Mouse (Mus musculus) c-Kit-positive CD71-negative TER-119-negative erythroid progenitor cells, embryonic 14.5 days (primary cell): ENCODE results near the gene Mtf1.

Experiments
- DNase-seq: peaks from one replicate; pipeline ENCODE4 v3.0.0-alpha.2; 2013; ENCODE audit warnings: low read depth

Mtf1 gene

DNA sequence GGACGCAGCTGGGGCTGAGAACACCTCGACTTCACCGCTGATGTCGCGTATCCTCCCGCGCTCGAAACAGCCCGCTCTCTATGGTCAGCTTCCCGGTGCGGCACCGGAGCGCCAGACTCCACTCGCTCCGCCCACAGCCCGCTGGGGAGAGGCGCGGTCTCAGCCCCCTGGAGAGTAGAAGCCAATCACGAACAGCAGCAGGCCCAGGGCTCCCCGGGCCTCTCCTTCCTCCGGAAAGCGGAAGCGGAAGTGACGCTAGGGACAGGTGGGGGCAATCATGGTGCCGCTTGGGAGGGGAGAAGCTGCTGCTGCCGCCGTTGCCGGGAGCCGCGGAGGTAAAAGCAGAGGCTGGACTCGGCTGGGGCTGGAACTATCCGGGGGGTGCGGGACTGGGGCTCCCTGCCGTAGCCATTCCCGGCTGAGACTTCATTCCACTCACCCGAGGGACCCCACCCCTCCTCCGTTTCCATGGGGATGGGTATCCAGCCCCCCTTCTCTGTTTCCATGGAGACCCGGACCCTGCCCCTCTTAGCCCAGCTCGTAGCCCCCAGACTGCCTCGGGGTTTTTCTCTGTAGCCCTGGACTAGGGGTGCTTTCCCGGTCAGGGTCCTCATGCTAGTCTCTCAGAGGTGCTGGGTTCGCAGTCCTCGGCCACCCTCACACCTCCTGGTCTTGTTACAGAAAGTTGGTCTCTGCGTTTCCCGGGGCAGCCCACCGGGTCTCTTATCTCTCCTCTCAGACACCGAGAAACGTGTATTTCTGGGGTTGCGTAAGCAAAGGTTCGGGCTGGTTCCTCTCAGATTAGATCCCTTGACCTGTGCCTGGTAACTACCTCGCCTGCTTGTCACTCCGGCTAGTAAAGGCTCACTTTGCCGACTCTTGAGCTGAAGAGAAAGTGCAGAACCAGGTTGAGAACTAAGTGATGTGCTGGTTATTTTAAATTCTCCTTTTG is 681 bp downstream of the Mtf1 start:
- peak; percentile 97 for DNase-seq

DNA sequence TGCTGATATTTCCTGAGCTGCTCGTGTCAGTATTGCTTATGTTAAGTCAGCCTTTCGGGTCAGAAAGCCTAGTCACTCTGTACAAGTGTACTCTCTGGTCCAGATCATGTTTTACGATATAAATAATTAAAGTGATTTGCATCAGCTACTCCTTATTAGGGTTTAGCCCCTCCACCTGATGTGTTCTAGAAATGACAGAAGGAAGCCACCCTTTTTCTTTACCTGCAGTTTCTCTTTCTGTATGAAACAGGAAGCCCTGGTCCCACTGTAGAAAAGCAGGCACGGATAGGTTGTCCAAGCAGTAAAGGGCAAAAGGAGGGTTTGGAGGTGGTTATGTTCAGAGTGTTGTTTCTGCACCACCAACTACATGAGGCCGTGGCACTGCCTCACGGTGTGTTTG is 1.5 kb downstream of the Mtf1 start:
- DNase-seq, result no peak

DNA sequence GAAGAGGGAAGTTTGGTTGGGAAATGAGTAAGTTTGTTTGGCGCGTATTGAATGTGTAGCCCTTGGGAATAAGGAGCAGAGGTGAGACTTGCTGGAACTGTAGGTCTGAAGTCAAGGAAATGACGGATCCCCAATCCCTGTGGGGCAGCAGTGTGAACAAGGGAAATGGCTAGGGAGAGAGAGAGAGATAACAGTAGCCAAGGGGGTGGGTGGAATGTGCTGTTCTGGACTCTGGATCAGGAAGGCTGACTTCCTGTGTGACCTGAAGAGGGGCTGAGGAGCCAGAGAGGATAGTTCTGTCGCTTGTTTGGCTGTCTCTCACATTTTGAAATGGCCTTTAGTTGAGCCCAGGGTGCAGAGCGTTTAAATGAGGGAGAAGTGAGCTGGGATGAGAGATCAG is 6.6 kb downstream of the Mtf1 start:
- DNase-seq, result no peak

DNA sequence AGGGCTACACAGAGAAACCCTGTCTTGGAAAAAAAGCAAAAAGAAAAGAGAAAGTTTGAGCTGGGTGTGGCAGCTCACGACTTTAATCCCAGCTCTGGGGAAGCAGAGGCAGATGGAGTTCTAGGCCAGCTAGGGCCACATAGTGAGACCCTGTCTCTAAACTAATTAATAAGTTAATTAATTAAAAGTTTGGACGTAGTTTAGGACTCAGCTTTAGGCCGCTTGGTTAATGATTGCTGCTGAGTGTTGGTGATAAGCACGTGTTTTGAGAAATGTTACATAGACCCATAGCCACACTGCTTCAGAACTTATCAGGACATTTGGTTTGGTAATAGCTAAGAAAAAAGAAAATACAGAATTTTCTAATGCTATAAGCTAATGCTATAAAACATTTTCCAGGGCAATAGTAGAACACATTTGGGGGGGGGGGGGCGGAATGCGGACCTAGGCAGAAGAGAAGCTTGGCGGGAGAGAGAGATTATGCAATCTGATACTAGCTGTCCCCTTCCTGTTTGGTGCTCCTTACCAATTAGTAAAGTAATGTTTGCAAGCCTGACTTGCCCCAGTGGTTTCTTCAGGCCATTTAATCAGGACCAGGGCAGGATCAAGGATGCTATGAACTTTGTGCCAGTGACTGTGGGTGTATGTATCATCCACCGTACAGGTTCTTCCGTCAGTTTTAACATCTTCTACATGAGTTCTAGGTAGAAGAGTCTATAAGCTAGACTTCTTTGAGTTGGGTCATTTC is 7.4 kb downstream of the Mtf1 start:
- no peak for DNase-seq

DNA sequence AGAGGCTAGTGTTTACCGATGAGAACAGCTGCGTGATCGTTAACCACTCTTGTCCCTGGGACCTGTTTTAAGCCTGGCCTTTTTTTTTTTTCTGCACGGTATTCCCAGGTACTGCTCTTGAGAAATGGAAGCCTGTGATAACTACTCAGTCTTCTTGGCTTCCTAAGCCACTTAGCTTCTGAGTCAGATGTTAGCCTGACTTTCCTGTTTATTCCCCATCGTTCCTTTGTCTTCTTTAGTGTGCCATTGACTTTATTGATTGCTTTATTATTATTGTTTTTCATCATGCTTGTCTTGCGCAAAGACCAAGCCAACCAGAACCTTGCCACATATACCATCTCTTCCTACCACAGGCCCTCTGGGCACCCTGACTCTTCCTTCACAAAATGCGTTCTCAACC is 8.2 kb downstream of the Mtf1 start:
- DNase-seq, result no peak

DNA sequence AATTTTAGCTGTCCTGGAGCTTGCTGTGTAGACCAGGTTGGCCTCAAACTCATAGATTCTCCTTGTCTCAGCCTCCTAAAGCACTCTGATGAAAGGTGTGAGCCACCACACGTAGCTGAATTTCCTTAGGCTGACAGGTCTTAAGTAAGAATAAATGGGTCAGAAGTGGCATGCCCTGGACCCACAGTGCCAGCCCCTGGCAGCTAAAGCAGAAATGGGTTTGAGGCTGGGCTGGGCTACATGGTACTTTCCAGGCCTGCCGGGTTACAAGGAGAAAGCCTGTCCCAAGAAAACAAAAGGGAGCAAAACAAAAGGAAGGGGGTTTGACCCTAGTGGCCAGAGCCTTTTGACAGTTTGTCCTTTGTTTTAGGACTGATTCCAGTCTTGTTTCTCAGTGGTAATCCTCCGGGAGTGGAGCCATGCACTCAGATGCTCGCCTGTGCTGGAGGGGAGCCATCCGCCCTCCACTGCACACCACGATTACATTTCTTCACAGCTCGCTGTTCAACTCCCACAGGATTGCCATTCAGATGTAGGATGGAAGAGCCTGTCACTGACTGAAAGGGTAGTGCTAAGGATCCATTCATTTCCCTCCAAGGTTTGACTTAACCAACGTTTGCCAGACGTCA is 9.6 kb downstream of the Mtf1 start:
- DNase-seq, result no peak

DNA sequence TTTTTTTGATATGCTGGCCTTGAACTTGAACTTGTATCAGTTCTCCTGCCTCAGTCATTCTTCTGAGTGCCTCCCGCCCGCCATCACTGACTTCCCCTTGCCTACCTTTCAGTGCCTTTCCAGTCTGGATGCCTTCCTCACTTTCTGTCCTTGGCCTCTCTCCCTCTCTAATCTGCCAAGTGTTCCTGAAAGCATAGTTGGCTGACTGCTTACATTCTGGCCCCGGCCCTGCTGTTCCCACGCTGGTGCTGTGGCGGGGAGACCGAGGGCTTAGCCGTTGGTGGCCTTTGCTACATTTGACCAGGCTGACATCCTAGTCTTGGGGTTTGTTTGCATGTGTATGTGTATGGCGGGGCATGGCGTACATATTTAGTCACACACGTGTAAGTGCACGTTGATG is 14.0 kb downstream of the Mtf1 start:
- no peak for DNase-seq

DNA sequence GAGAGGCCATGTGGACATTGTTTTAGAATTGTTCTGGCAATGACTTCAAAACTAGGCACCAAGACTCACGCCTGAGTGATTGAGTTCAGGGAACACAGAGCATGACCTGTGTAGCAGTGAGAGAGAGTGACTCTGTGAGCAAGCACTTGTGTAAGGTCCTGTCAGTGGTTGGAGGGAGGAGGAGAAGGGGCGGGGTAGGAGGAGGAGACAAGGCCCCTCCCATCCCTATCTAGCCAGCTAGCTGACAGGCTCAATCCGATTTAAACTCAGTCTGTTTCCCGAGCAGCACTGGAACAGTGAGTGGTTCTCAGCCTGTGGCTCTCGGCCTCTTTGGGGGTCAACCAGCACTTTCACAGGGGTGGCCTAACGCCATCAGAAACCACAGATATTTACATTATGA is 15.9 kb downstream of the Mtf1 start:
- DNase-seq, result peak; percentile 42

DNA sequence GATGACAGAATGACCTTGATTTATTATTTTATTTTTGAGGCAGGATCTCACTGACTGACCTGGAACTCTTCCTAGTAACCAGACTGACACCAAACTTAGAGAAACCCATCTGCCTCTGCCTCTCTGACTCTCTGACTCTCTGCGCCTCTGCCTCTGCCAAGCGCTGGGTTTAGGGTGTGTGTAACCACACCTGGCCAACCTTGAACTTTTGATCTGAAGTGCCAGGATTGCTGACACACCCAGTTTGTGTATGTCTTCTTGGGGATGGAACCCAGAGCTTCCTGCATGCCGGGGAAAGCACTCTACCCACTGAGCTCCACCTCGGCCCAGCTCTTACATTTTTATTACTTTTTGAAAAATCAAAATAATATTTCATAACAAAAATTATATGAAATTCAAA is 16.9 kb downstream of the Mtf1 start:
- no peak for DNase-seq

DNA sequence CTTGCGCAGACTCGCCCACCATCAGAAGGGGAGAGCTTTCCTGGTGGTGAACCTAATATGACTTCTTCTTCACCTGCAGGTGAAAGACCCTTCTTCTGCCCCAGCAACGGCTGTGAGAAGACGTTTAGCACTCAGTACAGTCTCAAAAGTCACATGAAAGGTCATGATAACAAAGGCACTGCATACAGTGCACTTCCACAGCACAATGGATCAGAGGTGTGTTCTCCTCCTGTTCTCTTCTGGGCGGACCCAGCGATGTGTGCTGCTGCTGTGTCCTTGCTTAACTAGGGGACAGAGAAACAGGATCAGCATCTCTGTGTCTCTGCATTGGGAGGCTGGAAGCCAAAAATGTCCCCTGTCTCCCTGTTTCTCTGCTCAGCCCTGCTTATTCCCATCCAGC is 23.1 kb downstream of the Mtf1 start:
- DNase-seq, result no peak

DNA sequence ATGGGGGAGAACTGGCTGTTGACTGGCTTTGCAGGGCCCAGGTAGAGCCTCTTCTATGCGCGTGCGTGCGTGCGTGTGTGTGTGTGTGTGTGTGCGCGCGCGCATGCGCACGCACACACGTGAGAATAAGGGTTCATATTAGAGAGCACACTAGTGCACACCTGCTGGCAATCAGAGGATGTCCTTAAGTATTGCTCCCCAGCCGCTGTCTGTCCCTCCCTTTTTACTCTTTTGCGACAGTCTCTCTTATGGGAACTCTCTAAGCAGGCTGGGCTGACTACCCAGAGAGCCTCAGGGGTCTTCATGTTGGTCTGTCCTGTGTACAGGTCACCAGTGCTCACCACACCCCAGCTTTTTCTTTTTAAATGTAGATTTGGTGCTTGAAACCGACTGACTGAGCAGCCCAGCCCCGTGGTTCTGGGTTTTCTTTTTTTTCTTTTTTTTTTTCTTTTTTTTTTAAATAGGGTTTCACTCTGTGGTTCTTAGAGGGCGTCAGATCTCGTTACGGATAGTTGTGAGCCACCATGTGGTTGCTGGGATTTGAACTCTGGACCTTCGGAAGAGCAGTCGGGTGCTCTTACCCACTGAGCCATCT is 23.6 kb downstream of the Mtf1 start:
- no peak for DNase-seq

DNA sequence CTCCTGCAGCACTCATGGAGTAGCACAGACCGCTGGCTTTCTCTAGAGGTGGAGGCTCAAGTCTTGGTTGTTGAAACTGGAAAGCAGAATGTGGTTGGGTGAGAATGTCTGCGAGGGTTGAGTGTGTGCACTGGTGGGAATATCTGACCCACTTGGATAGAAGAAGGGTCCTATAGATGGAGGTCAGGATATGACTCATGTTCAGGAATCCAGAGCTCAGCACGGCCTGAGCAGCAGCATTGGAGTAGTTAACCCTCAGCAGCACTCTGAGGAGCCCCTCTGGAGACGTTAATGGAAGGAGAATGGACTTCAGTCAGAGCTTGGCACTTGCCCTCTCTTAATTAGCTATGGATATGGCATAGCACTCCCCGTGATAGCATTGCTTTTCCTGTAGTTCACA is 27.8 kb downstream of the Mtf1 start:
- DNase-seq, result no peak

DNA sequence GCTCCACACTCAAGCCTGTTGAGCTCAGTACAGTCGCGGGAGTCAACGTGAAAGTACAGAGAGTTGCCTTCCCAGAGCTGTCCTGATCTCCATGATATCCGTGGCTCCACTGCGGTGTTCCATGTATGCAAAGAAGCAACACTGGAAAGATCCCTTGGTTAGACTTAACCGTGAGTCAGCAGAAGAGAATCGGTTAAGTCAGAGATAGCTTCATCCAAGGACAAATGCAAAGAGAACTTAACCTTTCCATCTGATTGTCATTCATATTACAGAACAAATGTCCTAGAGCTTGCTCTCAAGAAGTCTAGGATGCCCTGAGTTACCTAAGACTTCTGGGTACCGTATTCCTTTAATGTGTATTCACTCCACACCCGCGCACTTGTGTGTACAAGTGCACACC is 30.9 kb downstream of the Mtf1 start:
- DNase-seq, result no peak

DNA sequence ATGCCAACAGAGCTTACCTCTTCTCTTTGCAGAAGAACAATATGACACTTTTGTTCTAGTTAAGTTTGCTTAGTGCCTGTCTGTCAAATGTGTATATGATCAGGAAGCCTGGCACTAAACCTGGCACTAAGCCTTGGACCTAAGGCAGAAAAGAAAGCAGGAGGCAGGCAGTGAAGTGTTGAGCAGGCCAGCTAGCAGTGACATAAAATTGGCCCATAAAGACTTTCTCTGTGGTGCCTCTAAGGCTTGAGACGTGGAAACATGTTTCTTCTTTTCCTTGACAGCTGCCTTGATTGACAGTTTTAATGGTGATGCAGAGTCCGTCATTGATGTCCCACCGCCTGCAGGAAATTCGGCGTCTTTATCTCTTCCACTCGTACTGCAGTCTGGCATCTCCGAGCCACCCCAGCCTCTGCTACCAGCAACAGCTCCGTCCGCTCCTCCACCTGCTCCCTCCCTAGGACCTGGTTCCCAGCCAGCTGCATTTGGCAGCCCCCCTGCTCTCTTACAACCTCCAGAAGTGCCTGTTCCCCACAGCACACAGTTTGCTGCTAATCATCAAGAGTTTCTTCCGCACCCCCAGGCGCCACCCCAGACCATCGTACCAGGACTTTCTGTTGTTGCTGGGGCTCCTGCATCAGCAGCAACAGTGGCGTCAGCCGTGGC is 36.3 kb downstream of the Mtf1 start:
- no peak for DNase-seq

DNA sequence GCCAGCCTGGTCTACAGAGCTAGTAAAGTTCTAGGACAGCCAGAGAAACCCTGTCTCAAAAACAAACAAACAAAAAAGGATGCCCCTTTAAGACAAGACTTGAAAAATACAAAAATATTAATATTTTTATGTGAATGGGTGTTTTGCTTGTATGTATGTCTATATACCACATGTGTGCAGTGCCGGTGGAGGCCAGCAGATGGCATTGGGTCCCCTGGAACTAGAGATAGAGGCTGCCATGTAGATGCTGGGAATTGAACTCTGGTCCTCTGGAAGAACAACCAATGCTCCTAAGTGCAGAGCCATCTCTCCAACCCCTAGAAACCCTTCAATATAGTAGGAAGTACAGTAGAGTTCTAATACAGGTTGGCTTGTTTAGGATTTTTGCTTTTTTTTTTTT is 39.1 kb downstream of the Mtf1 start:
- DNase-seq, result no peak

DNA sequence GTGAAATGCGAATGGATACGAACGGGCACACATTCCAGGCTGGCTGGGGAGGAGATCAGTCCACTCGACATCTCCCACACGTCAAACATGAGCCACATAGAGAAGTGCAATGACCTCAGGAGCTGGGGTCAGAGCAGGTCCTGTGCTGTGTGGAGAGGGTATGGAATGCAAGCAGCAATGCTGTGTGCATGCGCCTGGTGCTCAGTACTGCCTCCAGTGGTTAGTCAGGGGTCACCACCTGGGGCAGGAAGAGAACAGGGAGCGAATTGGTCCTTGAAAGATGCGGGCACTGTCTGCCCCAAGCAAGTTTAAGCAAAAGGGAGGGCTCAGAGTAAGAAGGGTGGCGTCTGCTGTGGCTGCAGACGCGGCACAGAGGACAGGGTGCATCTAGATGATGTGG is 41.6 kb downstream of the Mtf1 start:
- DNase-seq, result no peak

DNA sequence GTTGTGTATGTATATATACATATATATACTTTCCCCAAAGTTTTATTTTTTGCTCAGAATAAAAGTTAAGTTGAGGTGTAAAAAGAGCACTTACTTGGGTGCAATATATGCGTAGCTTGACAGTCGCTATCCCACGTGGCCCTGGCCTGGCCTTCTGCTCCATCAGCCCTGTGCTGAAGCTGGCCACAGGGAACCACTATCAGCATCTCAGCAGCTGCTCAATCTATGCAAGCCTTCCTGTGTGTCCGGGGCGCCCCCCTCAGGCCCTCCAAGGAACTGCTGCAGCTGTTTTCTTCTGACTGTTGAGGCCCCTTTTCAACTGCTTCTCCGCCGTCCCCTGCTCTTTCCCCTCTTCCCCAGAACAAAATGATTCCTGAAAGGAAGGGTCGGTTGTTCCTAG is 45.7 kb downstream of the Mtf1 start:
- DNase-seq, result peak; percentile 75

DNA sequence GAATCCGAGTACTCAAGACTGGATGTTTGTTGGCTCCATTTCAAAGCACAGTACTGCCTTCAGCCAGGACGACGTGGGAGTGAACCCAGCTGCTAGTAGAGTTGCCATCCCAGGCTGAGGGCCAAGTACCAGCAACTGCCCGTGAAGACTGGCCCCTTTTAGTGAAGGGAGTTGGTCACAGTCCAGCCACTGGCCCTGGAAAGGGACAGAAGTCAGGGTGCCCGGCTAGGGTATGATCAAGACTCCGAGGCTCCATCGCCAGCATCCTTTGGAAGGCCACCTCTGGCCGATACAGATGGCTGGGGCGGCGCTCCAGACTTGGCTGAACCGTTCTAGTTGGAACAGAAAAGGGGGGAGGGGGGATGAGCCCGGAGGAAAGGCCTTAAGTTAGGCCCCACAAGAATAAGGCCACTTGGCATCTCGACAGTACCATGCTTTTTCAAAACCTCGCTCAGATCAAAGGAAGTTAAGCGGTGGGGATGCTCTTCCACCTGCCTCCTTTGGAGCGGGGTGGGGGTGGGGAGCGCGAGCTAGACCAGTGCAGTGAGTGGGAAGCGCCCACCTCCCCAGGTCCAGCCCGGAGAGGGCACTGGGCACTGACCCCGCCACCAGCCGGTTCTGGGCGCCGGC is 47.8 kb downstream of the Mtf1 start:
- DNase-seq, result no peak

DNA sequence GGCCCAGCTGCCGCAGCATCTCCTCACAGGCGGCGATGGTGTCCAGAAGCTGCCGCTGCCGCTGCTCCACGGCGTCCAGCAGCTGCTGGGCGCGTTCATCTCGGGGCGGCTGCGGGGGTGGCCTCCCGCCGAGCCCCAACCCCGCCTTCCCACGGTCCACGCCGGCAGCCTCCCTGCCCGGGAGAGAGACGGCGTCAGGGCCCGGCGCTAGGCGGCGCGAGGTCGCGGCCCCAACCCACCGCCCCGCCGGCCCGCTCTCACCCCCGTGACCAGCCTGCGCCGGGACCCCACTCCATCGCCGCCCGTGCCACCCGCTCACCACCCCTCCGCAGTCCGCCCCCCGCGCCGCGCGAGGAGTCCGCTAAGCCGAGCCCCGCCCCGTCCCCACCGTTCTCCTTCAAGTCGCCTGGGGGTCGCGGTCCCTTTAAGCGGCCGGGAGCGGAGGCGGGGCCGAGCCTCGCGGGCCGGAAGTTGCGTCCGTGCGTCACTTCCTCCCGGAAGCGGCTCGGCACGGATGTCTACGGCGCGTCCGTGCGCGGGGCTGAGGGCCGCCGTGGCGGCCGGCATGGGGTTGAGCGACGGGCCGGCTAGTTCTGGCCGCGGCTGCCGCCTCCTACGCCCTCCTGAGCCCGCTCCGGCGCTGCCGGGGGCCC is 48.5 kb downstream of the Mtf1 start, which contains the start of gene Yrdc:
Yrdc (plus strand) TSS at position 419 of the 653 bp plus-strand sequence.
- peak; percentile 84 for DNase-seq

DNA sequence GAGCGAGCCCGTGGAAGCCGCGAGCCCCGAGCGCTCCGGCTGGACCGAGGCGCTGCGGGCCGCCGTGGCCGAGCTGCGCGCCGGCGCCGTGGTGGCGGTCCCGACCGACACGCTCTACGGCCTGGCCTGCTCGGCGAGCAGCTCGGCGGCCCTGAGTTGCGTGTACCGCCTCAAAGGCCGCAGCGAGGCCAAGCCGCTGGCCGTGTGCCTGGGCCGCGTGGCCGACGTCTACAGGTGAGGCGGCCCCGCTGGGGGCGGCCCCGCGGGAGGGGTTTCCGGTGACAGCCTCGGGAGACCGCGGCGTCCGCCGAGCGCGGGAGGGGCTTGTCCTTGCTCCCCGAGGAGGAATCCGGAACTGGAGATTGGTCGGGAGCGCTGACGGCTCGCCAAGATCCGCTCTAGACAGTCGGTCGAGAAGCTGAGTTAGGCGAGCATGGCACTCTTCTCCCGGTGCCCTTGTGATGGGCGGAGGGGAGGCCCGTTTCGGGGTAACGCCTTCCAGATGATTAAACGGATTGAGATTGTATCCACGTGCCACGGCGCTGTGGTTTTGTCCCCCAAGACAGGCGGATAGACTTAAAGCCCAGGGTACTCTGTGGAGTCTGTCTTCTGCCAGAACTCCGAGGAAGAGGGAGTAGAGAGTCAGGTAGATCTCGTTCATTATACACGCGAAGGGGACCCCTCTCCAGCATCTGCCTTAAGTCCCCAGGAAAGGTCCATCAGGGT is 49.2 kb downstream of the Mtf1 start, which contains the start of gene 1110065P20Rik:
1110065P20Rik (minus strand) TSS at position 264 of the 726 bp plus-strand sequence.
- DNase-seq, result peak; percentile 47
